Mouse (Mus musculus): ENCODE results near the gene Mrtfb.

Mrtfb gene

GRCm38 (mm10) chr16:13255855-13256635 is at the start of gene Mrtfb:
Mrtfb (plus strand) TSS chr16:13256481.
- peak; percentile 82 for DNase-seq (ENCODE audit: low read depth, low spot score)

- no peak for DNase-seq (ENCODE audit: low read depth, low spot score)
Measured at GRCm38 (mm10) chr16:13207649-13208048, 48.6 kb upstream of the Mrtfb start.

- DNase-seq (ENCODE audit: low read depth, low spot score): no peak
Measured at GRCm38 (mm10) chr16:13208087-13208486, 48.2 kb upstream of the Mrtfb start.

GRCm38 (mm10) chr16:13212781-13213180 is 43.5 kb upstream of the Mrtfb start:
- DNase-seq (ENCODE audit: low read depth, low spot score): no peak

- DNase-seq (ENCODE audit: low read depth, low spot score): no peak
Measured at GRCm38 (mm10) chr16:13216116-13216952, 39.9 kb upstream of the Mrtfb start.

- no peak for DNase-seq (ENCODE audit: low read depth, low spot score)
Measured at GRCm38 (mm10) chr16:13217951-13218350, 38.3 kb upstream of the Mrtfb start.

- DNase-seq (ENCODE audit: low read depth, low spot score): no peak
Measured at GRCm38 (mm10) chr16:13221475-13221874, 34.8 kb upstream of the Mrtfb start.

GRCm38 (mm10) chr16:13232043-13232442 is 24.2 kb upstream of the Mrtfb start:
- DNase-seq (ENCODE audit: low read depth, low spot score): no peak

- no peak for DNase-seq (ENCODE audit: low read depth, low spot score)
Measured at GRCm38 (mm10) chr16:13232912-13233802, 23.1 kb upstream of the Mrtfb start.

GRCm38 (mm10) chr16:13239039-13239438 is 17.2 kb upstream of the Mrtfb start:
- no peak for DNase-seq (ENCODE audit: low read depth, low spot score)

- DNase-seq (ENCODE audit: low read depth, low spot score): no peak
Measured at GRCm38 (mm10) chr16:13239544-13239943, 16.7 kb upstream of the Mrtfb start.

- no peak for DNase-seq (ENCODE audit: low read depth, low spot score)
Measured at GRCm38 (mm10) chr16:13240326-13240725, 16.0 kb upstream of the Mrtfb start.

GRCm38 (mm10) chr16:13245658-13246057 is 10.6 kb upstream of the Mrtfb start:
- no peak for DNase-seq (ENCODE audit: low read depth, low spot score)

- DNase-seq (ENCODE audit: low read depth, low spot score): no peak
Measured at GRCm38 (mm10) chr16:13246855-13247254, 9.4 kb upstream of the Mrtfb start.

GRCm38 (mm10) chr16:13250061-13250460 is 6.2 kb upstream of the Mrtfb start:
- no peak for DNase-seq (ENCODE audit: low read depth, low spot score)

GRCm38 (mm10) chr16:13256667-13257527 is 616 bp downstream of the Mrtfb start:
- DNase-seq (ENCODE audit: low read depth, low spot score): peak; percentile 0

GRCm38 (mm10) chr16:13257528-13257835 is 1.2 kb downstream of the Mrtfb start:
- DNase-seq (ENCODE audit: low read depth, low spot score): no peak

GRCm38 (mm10) chr16:13259026-13259425 is 2.7 kb downstream of the Mrtfb start:
- DNase-seq (ENCODE audit: low read depth, low spot score): no peak

GRCm38 (mm10) chr16:13266312-13266711 is 10.0 kb downstream of the Mrtfb start:
- DNase-seq (ENCODE audit: low read depth, low spot score): no peak

GRCm38 (mm10) chr16:13267350-13267904 is 11.1 kb downstream of the Mrtfb start:
- no peak for DNase-seq (ENCODE audit: low read depth, low spot score)

- DNase-seq (ENCODE audit: low read depth, low spot score): no peak
Measured at GRCm38 (mm10) chr16:13269426-13269825, 13.1 kb downstream of the Mrtfb start.
